Mouse (Mus musculus): ENCODE results near the gene Pkd1l2. TPM values are rescaled to one million over a fixed set of nuclear protein-coding genes. Genes with fewer than 3 reads are reported as not detected.

The Pkd1l2 gene
- total RNA-seq, 1 experiment, result 1.5 TPM

GRCm38 (mm10) chr8:116947589-116947988 lies 134.7 kb downstream of the Pkd1l2 start:
- Histone ChIP-seq H3K9ac (ENCODE audit: insufficient read depth, low read depth, low read length, poor library complexity, severe bottlenecking) (peak overlapping the region; percentile 22; the same call in 1 of the 2 replicates), H3K27ac (ENCODE audit: insufficient read depth, low read depth, low read length, poor library complexity, severe bottlenecking) (no peak overlapping the region), H3K9me3 (ENCODE audit: control insufficient read depth, insufficient read depth, low read depth, low read length) (no peaks in the 10 kb centered on the region), H3K36me3 (ENCODE audit: control insufficient read depth, insufficient read depth, low read length, poor library complexity, severe bottlenecking) (peaks cover 3% of the 10 kb centered on the region), H3K4me3 (ENCODE audit: insufficient read depth in 1 of 2, low read depth in 1 of 2, low read length in 2 of 2, poor library complexity in 1 of 2, severe bottlenecking in 1 of 2) (no peak overlapping the region; a peak in 1 of 4 replicates), H3K4me1 (ENCODE audit: control insufficient read depth in 2 of 2, insufficient read depth in 2 of 2, low read length in 2 of 2, poor library complexity in 1 of 2) (peaks cover 0 to 29% of the 10 kb centered on the region in 2 experiments; a peak in 3 of 4 replicates)
- no peak for TF ChIP-seq HCFC1 (IDR thresholded peaks at IDR 0.05; ENCODE audit: borderline replicate concordance, insufficient read depth, low read length)
- TF ChIP-seq MAFK (IDR thresholded peaks at IDR 0.05; ENCODE audit: insufficient read depth, low read depth, low read length), result no peak
- no peak for TF ChIP-seq CHD2 (IDR thresholded peaks at IDR 0.05; ENCODE audit: low read depth, low read length)
- no peak for TF ChIP-seq ZC3H11A (IDR thresholded peaks at IDR 0.05; ENCODE audit: borderline replicate concordance, low read depth, low read length)
- no peak for TF ChIP-seq ZNF384 (IDR thresholded peaks at IDR 0.05; ENCODE audit: low read depth, low read length)
- no peak for DNase-seq (ENCODE audit: low read depth, low spot score)
- in situ Hi-C loops (cut with MboI; ENCODE audit: low sequenced_read_pairs in 2 of 2, unreplicated experiment in 2 of 2), result no loop called here

- Histone ChIP-seq H3K9ac (ENCODE audit: insufficient read depth, low read depth, low read length, poor library complexity, severe bottlenecking) (peak overlapping the region; percentile 24; the same call in 1 of the 2 replicates), H3K4me1 (ENCODE audit: control insufficient read depth in 2 of 2, insufficient read depth in 2 of 2, low read length in 2 of 2, poor library complexity in 1 of 2) (peaks cover 0 to 31% of the 10 kb centered on the region in 2 experiments; a peak in 3 of 4 replicates), H3K36me3 (ENCODE audit: control insufficient read depth, insufficient read depth, low read length, poor library complexity, severe bottlenecking) (peaks cover 3% of the 10 kb centered on the region), H3K4me3 (ENCODE audit: insufficient read depth in 1 of 2, low read depth in 1 of 2, low read length in 2 of 2, poor library complexity in 1 of 2, severe bottlenecking in 1 of 2) (peak overlapping the region; percentile 24 to 32), H3K9me3 (ENCODE audit: control insufficient read depth, insufficient read depth, low read depth, low read length) (no peaks in the 10 kb centered on the region), H3K27ac (ENCODE audit: insufficient read depth, low read depth, low read length, poor library complexity, severe bottlenecking) (peak overlapping the region; percentile 26; the same call in 1 of the 2 replicates)
- DNase-seq (ENCODE audit: low read depth, low spot score), result no peak
- TF ChIP-seq MAFK (IDR thresholded peaks at IDR 0.05; ENCODE audit: insufficient read depth, low read depth, low read length) (peak; percentile 30; the same call in 1 of the 2 replicates), HCFC1 (IDR thresholded peaks at IDR 0.05; ENCODE audit: borderline replicate concordance, insufficient read depth, low read length) (no peak), ZNF384 (IDR thresholded peaks at IDR 0.05; ENCODE audit: low read depth, low read length) (0 out of 2 replicates have a peak, but pooled peaks have one; percentile 18), CHD2 (IDR thresholded peaks at IDR 0.05; ENCODE audit: low read depth, low read length) (no peak)
- in situ Hi-C loops (cut with MboI; ENCODE audit: low sequenced_read_pairs in 2 of 2, unreplicated experiment in 2 of 2), result no loop called here
These were observed 135.4 kb downstream of the Pkd1l2 start for GRCm38 (mm10) chr8:116946851-116947250.

- Histone ChIP-seq H3K9ac (ENCODE audit: insufficient read depth, low read depth, low read length, poor library complexity, severe bottlenecking) (peak overlapping the region; percentile 24), H3K27ac (ENCODE audit: insufficient read depth, low read depth, low read length, poor library complexity, severe bottlenecking) (peak overlapping the region; percentile 0; the same call in 1 of the 2 replicates), H3K9me3 (ENCODE audit: control insufficient read depth, insufficient read depth, low read depth, low read length) (no peaks in the 10 kb centered on the region), H3K36me3 (ENCODE audit: control insufficient read depth, insufficient read depth, low read length, poor library complexity, severe bottlenecking) (peaks cover 3% of the 10 kb centered on the region), H3K4me1 (ENCODE audit: control insufficient read depth in 2 of 2, insufficient read depth in 2 of 2, low read length in 2 of 2, poor library complexity in 1 of 2) (peaks cover 0 to 30% of the 10 kb centered on the region in 2 experiments; a peak in 3 of 4 replicates), H3K4me3 (ENCODE audit: insufficient read depth in 1 of 2, low read depth in 1 of 2, low read length in 2 of 2, poor library complexity in 1 of 2, severe bottlenecking in 1 of 2) (peak overlapping the region; percentile 24 to 32)
- in situ Hi-C loops (cut with MboI; ENCODE audit: low sequenced_read_pairs in 2 of 2, unreplicated experiment in 2 of 2), result no loop called here
- DNase-seq (ENCODE audit: low read depth, low spot score), result no peak
- TF ChIP-seq MAFK (IDR thresholded peaks at IDR 0.05; ENCODE audit: insufficient read depth, low read depth, low read length) (no peak), HCFC1 (IDR thresholded peaks at IDR 0.05; ENCODE audit: borderline replicate concordance, insufficient read depth, low read length) (no peak), ZNF384 (IDR thresholded peaks at IDR 0.05; ENCODE audit: low read depth, low read length) (no peak), CHD2 (IDR thresholded peaks at IDR 0.05; ENCODE audit: low read depth, low read length) (no peak), ZC3H11A (IDR thresholded peaks at IDR 0.05; ENCODE audit: borderline replicate concordance, low read depth, low read length) (no peak)
These were observed 135.9 kb downstream of the Pkd1l2 start for GRCm38 (mm10) chr8:116946268-116946838.

Other genes starting within 250 kb of the Pkd1l2 start
- gene Cmc2, start 161.0 kb downstream of the Pkd1l2 start, total RNA-seq (2012; rRNA removed), result 24.4 and 33.4 TPM in 2 replicates
- gene Cenpn, start 160.7 kb downstream of the Pkd1l2 start, total RNA-seq (2012; rRNA removed), result 27.1 and 30.2 TPM in 2 replicates
- 19.9 and 21.1 TPM in 2 replicates for gene Atmin, start 139.1 kb downstream of the Pkd1l2 start, total RNA-seq (2012; rRNA removed)
- 1.1 and 1.3 TPM in 2 replicates for gene 1700030J22Rik, start 103.5 kb downstream of the Pkd1l2 start, total RNA-seq (2012; rRNA removed)
- gene Gcsh, start 88.9 kb downstream of the Pkd1l2 start, total RNA-seq (2012; rRNA removed), result 134 and 195 TPM in 2 replicates
- gene Bco1, start 13.4 kb upstream of the Pkd1l2 start, total RNA-seq (2012; rRNA removed), result 0.09 and 0.11 TPM in 2 replicates
- gene Gan, start 75.7 kb upstream of the Pkd1l2 start, total RNA-seq (2012; rRNA removed), result 6.7 and 7.9 TPM in 2 replicates
- 24.5 and 26.3 TPM in 2 replicates for gene Cmip, start 174.6 kb upstream of the Pkd1l2 start, total RNA-seq (2012; rRNA removed)

Measured in ES-E14 (cell line).